Mouse (Mus musculus) erythroblast, embryonic 14.5 days (primary cell): ENCODE measurements at regions not wholly inside any gene's neighbourhood (a gene's known extent, or its start where the extent isn't known, plus 50 kb on each side); places are given as distances from the start of the nearest gene placed in this dataset.
"Not testable (repeated sequence)": the region's sequence is repeated elsewhere in the genome, so short reads cannot be mapped to it uniquely, and the experiment has no call there.

ENCODE experiments used
- H3K27me3 ChIP-seq: 2 replicates; pipeline ENCODE4 v1.6.1; 2012; ENCODE audit warnings: inconsistent platforms; ENCODE audit not compliant: control insufficient read depth
- H3K36me3 ChIP-seq: 2 replicates; pipeline ENCODE4 v1.6.1; 2012; ENCODE audit warnings: mild to moderate bottlenecking, inconsistent platforms; ENCODE audit not compliant: control insufficient read depth
- H3K4me1 ChIP-seq: 2 replicates; pipeline ENCODE4 v1.6.1; 2012; ENCODE audit warnings: inconsistent platforms; ENCODE audit not compliant: control insufficient read depth
- H3K4me3 ChIP-seq: replicated peaks from 2 replicates; pipeline ENCODE3; 2012; ENCODE audit warnings: moderate library complexity, mild to moderate bottlenecking, inconsistent platforms
- H3K9me3 ChIP-seq: 2 replicates; pipeline ENCODE4 v1.6.1; 2012; ENCODE audit warnings: low read length, inconsistent platforms, mixed read lengths; ENCODE audit not compliant: control insufficient read depth
- GATA1 ChIP-seq: IDR thresholded peaks from 2 replicates; pipeline ENCODE4 v1.6.1; 2012; ENCODE audit warnings: low read length, inconsistent platforms, mixed read lengths
- TAL1 ChIP-seq: IDR thresholded peaks from 3 replicates; pipeline ENCODE4 v1.6.1; 2012; ENCODE audit warnings: low read length, inconsistent platforms, mixed read lengths

- TF ChIP-seq GATA1 (no peak), TAL1 (no peak)
- H3K27me3 ChIP-seq, result no peaks in the 10 kb centered on the region
- H3K9me3 ChIP-seq, result peaks cover 2% of the 10 kb centered on the region; the same call in 1 of the 2 replicates
- H3K36me3 ChIP-seq, result no peaks in the 10 kb centered on the region
- no peak overlapping the region for H3K4me3 ChIP-seq
- no peaks in the 10 kb centered on the region for H3K4me1 ChIP-seq
Measured at GRCm38 (mm10) chr14:102204881-102205671, 475.3 kb downstream of the Lmo7 start.

- no peak for TF ChIP-seq GATA1
- TF ChIP-seq TAL1, result no peak
- Histone ChIP-seq H3K4me1 (no peaks in the 10 kb centered on the region), H3K9me3 (peaks cover 7% of the 10 kb centered on the region), H3K27me3 (no peaks in the 10 kb centered on the region), H3K4me3 (no peak overlapping the region), H3K36me3 (no peaks in the 10 kb centered on the region)
Measured at GRCm38 (mm10) chr14:102199430-102199829, 469.7 kb downstream of the Lmo7 start.

GRCm38 (mm10) chr14:102190786-102191185 is 461.0 kb downstream of the Lmo7 start:
- Histone ChIP-seq H3K36me3 (no peaks in the 10 kb centered on the region), H3K4me3 (no peak overlapping the region), H3K9me3 (no peaks in the 10 kb centered on the region; the same call in 1 of the 2 replicates), H3K27me3 (no peaks in the 10 kb centered on the region), H3K4me1 (no peaks in the 10 kb centered on the region)
- TF ChIP-seq TAL1 (no peak), GATA1 (no peak)

- H3K27me3 ChIP-seq, result no peaks in the 10 kb centered on the region
- no peaks in the 10 kb centered on the region for H3K4me1 ChIP-seq
- TF ChIP-seq GATA1 (no peak), TAL1 (no peak)
- no peak overlapping the region for H3K4me3 ChIP-seq
- no peaks in the 10 kb centered on the region for H3K36me3 ChIP-seq
- H3K9me3 ChIP-seq, result no peaks in the 10 kb centered on the region
Measured at GRCm38 (mm10) chr14:102181269-102181668, 451.5 kb downstream of the Lmo7 start.

GRCm38 (mm10) chr14:102171775-102172174 is 442.0 kb downstream of the Lmo7 start:
- TF ChIP-seq TAL1, result no peak
- no peak for TF ChIP-seq GATA1
- no peaks in the 10 kb centered on the region for H3K36me3 ChIP-seq
- no peaks in the 10 kb centered on the region for H3K9me3 ChIP-seq
- H3K27me3 ChIP-seq, result no peaks in the 10 kb centered on the region
- no peak overlapping the region for H3K4me3 ChIP-seq
- no peaks in the 10 kb centered on the region for H3K4me1 ChIP-seq

GRCm38 (mm10) chr14:102161291-102162284 is 431.8 kb downstream of the Lmo7 start:
- Histone ChIP-seq H3K27me3 (no peaks in the 10 kb centered on the region), H3K9me3 (0 out of 2 replicates have a peak, but pooled peaks cover 2% of the 10 kb centered on the region), H3K4me3 (no peak overlapping the region), H3K4me1 (no peaks in the 10 kb centered on the region), H3K36me3 (no peaks in the 10 kb centered on the region)
- no peak for TF ChIP-seq TAL1
- TF ChIP-seq GATA1, result no peak

- H3K9me3 ChIP-seq, H3K36me3 ChIP-seq, H3K27me3 ChIP-seq, H3K4me1 ChIP-seq, H3K4me3 ChIP-seq: not testable (repeated sequence)
Measured at GRCm38 (mm10) chr14:102150410-102150809, 420.7 kb downstream of the Lmo7 start.

- Histone ChIP-seq H3K9me3 (no peaks in the 10 kb centered on the region; the same call in 1 of the 2 replicates), H3K4me3 (no peak overlapping the region), H3K27me3 (no peaks in the 10 kb centered on the region), H3K4me1 (no peaks in the 10 kb centered on the region), H3K36me3 (no peaks in the 10 kb centered on the region)
- no peak for TF ChIP-seq TAL1
- TF ChIP-seq GATA1, result no peak
Measured at GRCm38 (mm10) chr14:102142720-102143119, 413.0 kb downstream of the Lmo7 start.

GRCm38 (mm10) chr14:102138936-102139335 is 409.2 kb downstream of the Lmo7 start:
- TF ChIP-seq GATA1 (no peak), TAL1 (no peak)
- Histone ChIP-seq H3K4me3 (no peak overlapping the region), H3K4me1 (no peaks in the 10 kb centered on the region), H3K9me3 (peaks cover under 1% of the 10 kb centered on the region; the same call in 1 of the 2 replicates), H3K27me3 (no peaks in the 10 kb centered on the region), H3K36me3 (no peaks in the 10 kb centered on the region)
